Mouse (Mus musculus) liver, adult 2 months (tissue): ENCODE results near the gene Taldo1.

Source experiments
- CTCF ChIP-seq: fragments of 200-500 bp; IDR thresholded peaks from 2 replicates; pipeline ENCODE4 v1.5.1; 2011; ENCODE audit warnings: low read depth, low read length, control low read depth
- POLR2A ChIP-seq: fragments of 200-500 bp; IDR thresholded peaks from 2 replicates; pipeline ENCODE4 v1.6.1; 2011; ENCODE audit warnings: low read length, control low read depth; ENCODE audit not compliant: insufficient read depth; ENCODE audit errors: extremely low read depth

DNA sequence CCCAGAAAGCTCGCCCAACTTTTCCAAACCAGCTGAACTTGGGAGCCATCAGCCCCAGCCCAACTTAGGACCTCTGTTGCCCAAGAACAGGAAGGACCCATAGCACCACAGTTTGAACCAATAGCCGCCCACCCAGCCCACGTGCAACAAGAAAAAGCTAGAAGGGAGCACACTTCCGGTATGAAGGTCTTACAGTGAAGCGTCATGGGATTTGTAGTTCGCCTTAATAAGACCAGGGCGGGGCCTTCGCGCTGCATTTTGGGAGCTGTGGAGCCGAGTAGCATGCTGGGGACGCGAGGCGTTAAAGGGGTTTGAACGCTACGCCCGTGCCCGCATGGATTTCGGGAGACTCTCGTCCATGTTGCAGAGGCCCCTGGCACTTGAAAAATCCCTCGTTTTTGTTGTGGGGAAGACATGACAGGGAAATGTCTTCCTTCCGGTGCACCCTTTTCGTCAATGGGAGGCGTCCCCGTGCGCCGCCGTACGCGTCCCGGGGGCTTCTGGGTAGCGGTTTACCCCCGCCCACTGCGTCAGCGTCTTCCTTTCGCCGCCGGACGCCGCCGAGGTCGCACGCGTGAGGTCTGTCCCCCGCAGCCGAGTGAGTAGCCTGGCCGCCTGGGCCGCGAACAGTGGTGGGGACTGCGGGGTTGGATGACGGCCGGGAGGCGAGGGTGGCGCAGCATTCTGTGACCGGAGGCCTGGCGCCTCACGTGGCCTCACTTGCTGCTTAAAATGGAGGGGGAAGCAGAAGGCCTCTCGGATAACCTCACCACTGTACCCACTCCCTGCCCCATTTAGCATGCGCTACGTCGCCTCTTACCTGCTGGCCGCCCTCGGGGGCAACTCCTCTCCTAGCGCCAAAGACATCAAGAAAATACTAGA is 55.4 kb downstream of the Taldo1 start, which contains the start of gene Rplp2:
- TF ChIP-seq CTCF (no peak), POLR2A (peak; percentile 91)
